Mouse (Mus musculus): ENCODE data around the gene Olfr566.

GRCm38 (mm10) chr7:102855807-102856206, 2.8 kb downstream of the Olfr566 start:
- no peak for TF ChIP-seq CTCF (IDR thresholded peaks at IDR 0.05; ENCODE audit: control insufficient read depth, insufficient read depth, insufficient read length)
- no peak for TF ChIP-seq CEBPB (IDR thresholded peaks at IDR 0.05; ENCODE audit: low read depth)
